Mouse (Mus musculus): Measurements from ENCODE around the gene Kcnab3. TPM values are rescaled to one million over a fixed set of nuclear protein-coding genes. Genes with fewer than 3 reads are reported as not detected.

Kcnab3 gene
- polyA plus RNA-seq, 1 experiment: 0.92 TPM

- 53% methylated on average over 12 of the region's 12 CpGs for WGBS
- Histone ChIP-seq H3K4me1 (ENCODE audit: control insufficient read depth, insufficient read depth, insufficient read length) (no peaks in the 10 kb centered on the region; the same call in 1 of the 2 replicates), H3K27me3 (ENCODE audit: control insufficient read depth, insufficient read depth, low read length) (no peaks in the 10 kb centered on the region), H3K27ac (ENCODE audit: insufficient read depth, low read length) (peak overlapping the region; percentile 61), H3K36me3 (ENCODE audit: control insufficient read depth, insufficient read depth, low read length) (no peaks in the 10 kb centered on the region), H3K4me3 (ENCODE audit: extremely low read depth, insufficient read depth, insufficient read length) (no peak overlapping the region)
- no peak for DNase-seq (ENCODE audit: low read depth in 1 of 2, low spot score in 2 of 2)
- no peak for TF ChIP-seq CTCF (IDR thresholded peaks at IDR 0.05; ENCODE audit: extremely low read depth, insufficient read depth, insufficient read length, insufficient replicate concordance)
- TF ChIP-seq POLR2A (IDR thresholded peaks at IDR 0.05; ENCODE audit: low read depth, low read length): no peak
Observed at GRCm38 (mm10) chr11:69372056-69372779, 46.2 kb downstream of the Kcnab3 start.

- H3K36me3 ChIP-seq (ENCODE audit: control insufficient read depth, insufficient read depth, low read length): no peaks in the 10 kb centered on the region
- DNase-seq (ENCODE audit: low read depth in 1 of 2, low spot score in 2 of 2): no peak
- WGBS: 65% methylated on average over 3 of the region's 3 CpGs
- TF ChIP-seq POLR2A (IDR thresholded peaks at IDR 0.05; ENCODE audit: low read depth, low read length): no peak
- TF ChIP-seq CTCF (IDR thresholded peaks at IDR 0.05; ENCODE audit: extremely low read depth, insufficient read depth, insufficient read length, insufficient replicate concordance): no peak
- H3K4me1 ChIP-seq (ENCODE audit: control insufficient read depth, insufficient read depth, insufficient read length): no peaks in the 10 kb centered on the region; the same call in 1 of the 2 replicates
- H3K4me3 ChIP-seq (ENCODE audit: extremely low read depth, insufficient read depth, insufficient read length): no peak overlapping the region
- H3K27me3 ChIP-seq (ENCODE audit: control insufficient read depth, insufficient read depth, low read length): no peaks in the 10 kb centered on the region
- no peak overlapping the region for H3K27ac ChIP-seq (ENCODE audit: insufficient read depth, low read length)
Observed at GRCm38 (mm10) chr11:69372780-69373170, 46.7 kb downstream of the Kcnab3 start.

GRCm38 (mm10) chr11:69373223-69373965, 47.3 kb downstream of the Kcnab3 start:
- H3K27me3 ChIP-seq (ENCODE audit: control insufficient read depth, insufficient read depth, low read length): no peaks in the 10 kb centered on the region
- no peak overlapping the region for H3K27ac ChIP-seq (ENCODE audit: insufficient read depth, low read length)
- TF ChIP-seq CTCF (IDR thresholded peaks at IDR 0.05; ENCODE audit: extremely low read depth, insufficient read depth, insufficient read length, insufficient replicate concordance): no peak
- no peak for TF ChIP-seq POLR2A (IDR thresholded peaks at IDR 0.05; ENCODE audit: low read depth, low read length)
- 88% methylated on average over 16 of the region's 16 CpGs for WGBS
- no peaks in the 10 kb centered on the region; the same call in 1 of the 2 replicates for H3K4me1 ChIP-seq (ENCODE audit: control insufficient read depth, insufficient read depth, insufficient read length)
- no peak for DNase-seq (ENCODE audit: low read depth in 1 of 2, low spot score in 2 of 2)
- no peak overlapping the region for H3K4me3 ChIP-seq (ENCODE audit: extremely low read depth, insufficient read depth, insufficient read length)
- no peaks in the 10 kb centered on the region for H3K36me3 ChIP-seq (ENCODE audit: control insufficient read depth, insufficient read depth, low read length)

GRCm38 (mm10) chr11:69375646-69376045, 49.6 kb downstream of the Kcnab3 start:
- Histone ChIP-seq H3K27ac (ENCODE audit: insufficient read depth, low read length) (no peak overlapping the region), H3K27me3 (ENCODE audit: control insufficient read depth, insufficient read depth, low read length) (no peaks in the 10 kb centered on the region), H3K4me3 (ENCODE audit: extremely low read depth, insufficient read depth, insufficient read length) (no peak overlapping the region), H3K4me1 (ENCODE audit: control insufficient read depth, insufficient read depth, insufficient read length) (no peaks in the 10 kb centered on the region; the same call in 1 of the 2 replicates), H3K36me3 (ENCODE audit: control insufficient read depth, insufficient read depth, low read length) (no peaks in the 10 kb centered on the region)
- DNase-seq (ENCODE audit: low read depth in 1 of 2, low spot score in 2 of 2): no peak
- TF ChIP-seq CTCF (IDR thresholded peaks at IDR 0.05; ENCODE audit: extremely low read depth, insufficient read depth, insufficient read length, insufficient replicate concordance): no peak
- TF ChIP-seq POLR2A (IDR thresholded peaks at IDR 0.05; ENCODE audit: low read depth, low read length): no peak
- whole genome bisulfite sequencing: 79% methylated on average over 4 of the region's 4 CpGs

- Histone ChIP-seq H3K4me3 (ENCODE audit: extremely low read depth, insufficient read depth, insufficient read length) (no peak overlapping the region), H3K36me3 (ENCODE audit: control insufficient read depth, insufficient read depth, low read length) (no peaks in the 10 kb centered on the region), H3K27ac (ENCODE audit: insufficient read depth, low read length) (no peak overlapping the region), H3K27me3 (ENCODE audit: control insufficient read depth, insufficient read depth, low read length) (no peaks in the 10 kb centered on the region), H3K4me1 (ENCODE audit: control insufficient read depth, insufficient read depth, insufficient read length) (no peaks in the 10 kb centered on the region; the same call in 1 of the 2 replicates)
- TF ChIP-seq CTCF (IDR thresholded peaks at IDR 0.05; ENCODE audit: extremely low read depth, insufficient read depth, insufficient read length, insufficient replicate concordance) (no peak), POLR2A (IDR thresholded peaks at IDR 0.05; ENCODE audit: low read depth, low read length) (no peak)
- no peak for DNase-seq (ENCODE audit: low read depth in 1 of 2, low spot score in 2 of 2)
- 64% methylated on average over 3 of the region's 3 CpGs for WGBS
Observed at GRCm38 (mm10) chr11:69377766-69378165, 51.7 kb downstream of the Kcnab3 start.

- H3K27me3 ChIP-seq (ENCODE audit: control insufficient read depth, insufficient read depth, low read length): no peaks in the 10 kb centered on the region
- no peak for DNase-seq (ENCODE audit: low read depth in 1 of 2, low spot score in 2 of 2)
- H3K36me3 ChIP-seq (ENCODE audit: control insufficient read depth, insufficient read depth, low read length): no peaks in the 10 kb centered on the region
- H3K4me3 ChIP-seq (ENCODE audit: extremely low read depth, insufficient read depth, insufficient read length): no peak overlapping the region
- H3K27ac ChIP-seq (ENCODE audit: insufficient read depth, low read length): no peak overlapping the region
- WGBS: 67% methylated on average over 3 of the region's 3 CpGs
- TF ChIP-seq POLR2A (IDR thresholded peaks at IDR 0.05; ENCODE audit: low read depth, low read length) (no peak), CTCF (IDR thresholded peaks at IDR 0.05; ENCODE audit: extremely low read depth, insufficient read depth, insufficient read length, insufficient replicate concordance) (no peak)
- H3K4me1 ChIP-seq (ENCODE audit: control insufficient read depth, insufficient read depth, insufficient read length): no peaks in the 10 kb centered on the region; the same call in 1 of the 2 replicates
Observed at GRCm38 (mm10) chr11:69379600-69379999, 53.5 kb downstream of the Kcnab3 start.

Data from spleen, adult 2 months (tissue).